Mouse (Mus musculus): ENCODE data around the gene Atp6v0d1. TPM values are rescaled to one million over a fixed set of nuclear protein-coding genes. Genes with fewer than 3 reads are reported as not detected.

The Atp6v0d1 gene
- total RNA-seq, 1 experiment from 2014 or later, result 97.4 TPM

DNA sequence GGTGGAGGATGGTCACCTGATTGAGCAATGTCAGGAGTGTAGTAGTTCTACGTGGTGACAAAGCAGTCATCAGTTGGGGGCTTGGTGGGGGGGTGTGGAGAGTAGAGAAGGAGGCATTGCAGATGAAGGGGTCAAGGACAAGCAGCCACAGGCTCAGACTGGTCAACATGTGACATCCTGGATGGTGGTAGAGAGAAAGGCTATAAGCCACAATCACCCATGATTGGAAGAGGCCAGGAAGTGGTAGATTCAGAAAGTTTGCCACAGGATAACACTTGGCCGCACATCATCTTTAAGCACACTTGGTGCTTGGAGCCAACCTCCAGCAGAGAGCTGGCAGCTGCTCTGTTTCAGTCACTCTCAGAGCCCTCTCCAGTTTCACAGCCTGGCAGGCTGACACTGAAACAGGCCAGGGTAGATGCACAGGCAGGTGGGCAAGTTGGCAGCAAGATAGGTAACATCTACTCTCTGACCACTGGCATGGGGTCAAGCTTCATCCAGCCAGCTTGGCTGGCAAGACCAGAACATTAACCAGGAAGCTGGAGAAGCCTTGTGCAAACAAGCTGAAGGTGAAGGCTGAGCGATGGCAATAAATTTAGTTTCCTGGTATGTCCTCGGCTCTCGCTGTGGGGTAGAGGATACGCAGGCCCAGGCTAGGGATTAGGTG, 28.7 kb downstream of the Atp6v0d1 start:
- peak; percentile 56 for DNase-seq

DNA sequence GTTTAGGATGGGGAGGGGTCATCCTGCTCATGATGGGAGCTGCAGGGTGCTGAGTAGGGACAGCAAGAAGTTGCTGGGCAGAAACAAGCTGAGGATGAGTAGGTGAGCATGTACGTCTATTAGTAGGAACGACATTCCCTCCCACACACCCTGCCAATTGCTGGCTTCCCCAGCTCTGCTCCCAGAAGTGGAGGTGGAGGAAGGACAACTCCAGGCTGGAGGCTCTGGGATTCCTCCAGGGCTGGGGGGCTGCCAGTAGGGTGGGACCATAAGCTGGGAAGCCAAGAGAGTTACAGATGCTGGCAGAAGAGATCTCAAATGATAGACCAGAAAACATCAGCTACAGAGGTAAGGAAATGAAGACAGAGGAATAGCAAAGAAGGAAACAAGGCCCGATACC, 29.3 kb downstream of the Atp6v0d1 start:
- no peak for DNase-seq

- peak; percentile 89 for DNase-seq
These were observed 31.9 kb downstream of the Atp6v0d1 start for GRCm38 (mm10) chr8:105533892-105534329.

GRCm38 (mm10) chr8:105533439-105533838, 32.4 kb downstream of the Atp6v0d1 start:
- peak; percentile 41 for DNase-seq

GRCm38 (mm10) chr8:105531774-105532173, 34.1 kb downstream of the Atp6v0d1 start:
- peak; percentile 83 for DNase-seq

DNA sequence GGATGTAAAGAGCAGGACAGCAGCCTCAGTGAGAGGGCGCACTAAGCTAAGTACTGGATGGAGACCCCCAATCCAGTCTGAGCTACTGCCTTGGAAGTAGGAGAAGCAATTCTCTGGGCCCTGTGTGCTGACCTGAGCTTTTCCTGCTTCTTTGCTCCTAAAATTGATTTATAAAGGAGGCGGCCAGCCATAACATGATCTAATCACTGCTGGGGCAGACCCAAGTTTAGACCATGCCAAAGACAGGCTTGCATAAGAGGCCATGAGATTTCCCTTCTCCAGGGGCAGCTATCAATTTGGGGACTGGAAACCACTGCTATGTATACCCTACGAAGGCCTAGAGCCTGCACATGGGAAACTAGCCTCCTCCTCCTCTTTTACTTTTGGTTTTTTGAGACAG, 36.6 kb downstream of the Atp6v0d1 start:
- DNase-seq, result peak; percentile 44

- peak; percentile 37 for DNase-seq
These were observed 37.6 kb downstream of the Atp6v0d1 start for GRCm38 (mm10) chr8:105528206-105528605.

DNA sequence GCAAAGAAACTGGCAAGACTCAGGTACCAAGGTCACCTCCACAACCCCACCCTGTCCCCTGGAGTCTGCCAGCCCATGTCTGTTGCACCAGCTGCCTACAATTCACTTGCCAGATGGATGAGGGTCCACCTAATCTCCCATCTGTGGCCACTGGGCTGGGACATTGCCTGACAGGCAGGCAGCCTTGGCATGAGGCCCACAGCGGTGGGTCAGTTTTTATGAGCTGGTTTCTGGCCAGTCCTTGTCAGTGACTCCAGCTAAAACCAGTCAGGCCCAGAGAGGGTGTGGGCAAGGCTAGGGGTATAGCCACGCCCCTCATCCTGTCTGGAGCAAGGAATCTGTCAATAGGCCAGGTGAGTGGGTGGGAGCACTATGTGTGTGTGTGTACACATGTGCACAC, 38.7 kb downstream of the Atp6v0d1 start:
- peak; percentile 69 for DNase-seq

- no peak for DNase-seq
These were observed 43.0 kb downstream of the Atp6v0d1 start for GRCm38 (mm10) chr8:105522890-105523289.

DNA sequence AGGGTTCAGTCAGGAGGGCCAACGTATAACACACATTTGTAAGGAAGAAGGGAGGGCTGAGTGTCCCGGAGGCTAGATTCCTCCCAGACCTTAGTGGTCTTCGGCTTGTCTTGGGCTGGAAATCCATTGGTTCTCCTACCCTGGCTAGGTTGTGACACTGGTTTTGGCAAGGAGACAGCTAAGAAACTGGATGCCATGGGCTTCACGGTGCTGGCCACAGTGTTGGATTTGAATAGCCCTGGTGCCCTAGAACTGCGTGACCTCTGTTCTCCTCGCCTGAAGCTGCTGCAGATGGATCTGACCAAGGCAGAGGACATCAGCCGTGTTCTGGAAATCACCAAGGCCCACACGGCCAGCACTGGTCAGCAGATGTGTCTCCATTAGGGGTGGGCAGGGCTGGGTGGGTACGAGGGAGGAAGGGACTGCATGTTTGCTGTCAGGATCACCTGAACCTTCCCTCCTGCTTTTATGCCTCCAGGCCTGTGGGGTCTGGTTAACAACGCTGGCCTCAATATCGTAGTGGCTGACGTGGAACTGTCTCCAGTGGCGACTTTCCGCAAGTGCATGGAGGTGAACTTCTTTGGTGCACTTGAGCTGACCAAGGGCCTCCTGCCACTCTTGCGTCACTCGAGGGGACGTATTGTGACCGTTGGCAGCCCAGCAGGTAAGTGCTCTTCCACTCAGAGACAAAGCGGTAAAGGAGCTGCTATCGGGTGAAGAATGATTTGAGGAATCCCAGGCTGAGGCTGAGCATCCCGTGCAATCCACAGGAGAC, 43.7 kb downstream of the Atp6v0d1 start:
- DNase-seq, result no peak

GRCm38 (mm10) chr8:105521061-105521460, 44.8 kb downstream of the Atp6v0d1 start:
- no peak for DNase-seq

DNA sequence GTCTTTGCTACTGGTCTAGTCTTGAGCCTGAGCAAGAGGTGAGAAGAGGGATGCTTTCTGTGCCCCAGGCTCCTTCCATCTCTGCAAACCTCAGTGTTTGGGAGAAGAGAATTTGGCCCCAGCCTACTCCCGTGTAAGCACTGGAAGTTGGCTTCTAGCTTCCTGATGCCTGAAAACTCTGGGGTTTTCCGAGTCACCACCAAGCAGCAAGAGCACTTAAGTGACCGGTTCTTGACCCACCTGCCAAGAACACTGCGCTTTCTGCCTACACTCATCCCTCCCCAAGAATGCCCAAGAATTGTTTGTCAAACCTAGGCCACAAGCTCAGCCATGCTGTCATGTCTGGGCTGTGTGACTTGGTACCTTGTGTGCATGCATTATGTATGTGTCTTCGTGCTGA, 45.3 kb downstream of the Atp6v0d1 start:
- DNase-seq, result no peak

- DNase-seq, result no peak
These were observed 46.3 kb downstream of the Atp6v0d1 start for GRCm38 (mm10) chr8:105519591-105519990.

DNA sequence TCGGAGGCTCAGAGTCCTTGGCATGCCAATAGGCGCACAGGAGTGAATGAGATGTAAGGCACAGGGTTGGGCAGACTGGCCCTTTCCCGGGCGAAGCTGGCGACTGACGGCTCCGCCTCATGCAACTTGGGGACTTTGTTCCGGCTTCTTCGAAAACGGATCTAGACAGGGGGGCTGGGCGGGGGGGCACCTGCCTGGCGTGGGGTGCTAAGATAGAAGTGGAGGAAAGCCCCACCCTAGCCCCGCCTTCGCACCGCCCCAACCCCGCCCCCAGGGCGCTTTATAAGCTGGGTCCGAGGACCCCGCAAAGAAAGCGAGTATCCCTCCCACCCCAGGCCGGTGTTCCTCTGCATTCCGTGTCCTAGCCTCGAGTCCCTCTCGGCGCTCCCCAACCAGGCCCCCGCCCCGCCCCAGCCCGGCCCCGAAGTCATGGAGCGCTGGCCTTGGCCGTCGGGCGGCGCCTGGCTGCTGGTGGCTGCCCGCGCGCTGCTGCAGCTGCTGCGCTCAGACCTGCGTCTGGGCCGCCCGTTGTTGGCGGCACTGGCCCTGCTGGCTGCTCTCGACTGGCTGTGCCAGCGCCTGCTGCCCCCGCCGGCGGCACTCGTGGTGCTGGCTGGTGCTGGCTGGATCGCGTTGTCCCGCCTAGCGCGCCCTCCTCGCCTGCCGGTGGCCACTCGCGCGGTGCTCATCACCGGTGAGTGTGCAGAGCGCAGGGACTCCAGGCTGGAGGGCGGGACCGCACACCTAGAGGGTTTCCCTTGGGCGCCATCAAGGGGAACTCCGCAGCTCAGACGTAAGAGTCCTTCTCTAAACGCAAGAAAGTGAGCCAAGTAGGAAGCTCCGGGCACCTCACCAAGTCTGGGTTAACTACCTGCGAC, 47.2 kb downstream of the Atp6v0d1 start, which contains the start of gene Hsd11b2:
TSS of gene Hsd11b2 (plus strand) at position 320 of the 878 bp plus-strand sequence.
- DNase-seq, result peak; percentile 74

GRCm38 (mm10) chr8:105517346-105517745, 48.5 kb downstream of the Atp6v0d1 start:
- no peak for DNase-seq

GRCm38 (mm10) chr8:105516018-105516645, 49.7 kb downstream of the Atp6v0d1 start:
- DNase-seq, result peak; percentile 86

DNA sequence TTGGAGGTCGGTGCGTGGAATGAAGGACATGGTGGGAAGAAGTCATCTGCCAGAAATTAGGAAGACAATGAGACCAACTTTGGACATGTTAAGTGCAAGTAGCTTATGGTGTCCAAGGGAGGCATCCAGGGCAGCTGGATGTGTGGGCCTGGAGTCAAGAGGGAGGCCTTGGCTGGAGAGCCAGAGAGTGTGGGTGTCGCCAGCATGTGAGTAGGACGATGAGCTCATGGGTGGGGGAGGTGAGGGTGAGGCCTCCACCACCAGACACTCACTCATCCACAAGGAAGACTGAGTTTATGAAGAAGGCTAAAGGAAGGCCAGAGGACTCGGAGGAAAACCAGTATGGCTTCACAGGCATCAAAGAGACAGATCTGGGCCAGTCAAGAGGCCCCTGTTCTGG, 51.2 kb downstream of the Atp6v0d1 start:
- peak; percentile 82 for DNase-seq

- DNase-seq, result no peak
These were observed 51.7 kb downstream of the Atp6v0d1 start for GRCm38 (mm10) chr8:105514194-105514593.

GRCm38 (mm10) chr8:105509997-105510735, 55.7 kb downstream of the Atp6v0d1 start:
- DNase-seq, result no peak

DNA sequence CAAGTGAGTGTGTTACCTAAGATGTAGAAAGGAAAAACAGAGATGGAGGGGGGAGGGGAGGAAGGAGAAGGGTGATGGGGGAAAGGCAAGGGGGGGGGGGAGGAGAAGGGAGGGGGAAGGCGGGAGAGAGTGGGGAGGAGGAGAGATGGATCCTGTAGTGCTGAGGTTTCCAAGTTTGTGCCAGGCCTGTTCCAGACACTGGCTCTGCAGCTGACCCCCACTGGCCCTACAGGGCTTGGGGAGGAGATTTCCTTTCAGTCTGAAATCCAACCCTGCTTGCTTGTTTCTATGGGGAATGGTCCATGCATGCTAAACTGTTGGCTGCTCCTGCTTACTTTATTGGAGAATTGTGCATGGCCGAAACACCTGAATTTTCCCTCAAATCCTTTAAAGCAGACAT, 57.1 kb downstream of the Atp6v0d1 start:
- no peak for DNase-seq

GRCm38 (mm10) chr8:105506977-105507376, 58.9 kb downstream of the Atp6v0d1 start:
- DNase-seq, result no peak

Measured in adrenal gland, postnatal 14 days (tissue).